Mouse (Mus musculus): ENCODE measurements at regions not wholly inside any gene's neighbourhood (a gene's known extent, or its start where the extent isn't known, plus 50 kb on each side); places are given as distances from the start of the nearest gene placed in this dataset.

DNA sequence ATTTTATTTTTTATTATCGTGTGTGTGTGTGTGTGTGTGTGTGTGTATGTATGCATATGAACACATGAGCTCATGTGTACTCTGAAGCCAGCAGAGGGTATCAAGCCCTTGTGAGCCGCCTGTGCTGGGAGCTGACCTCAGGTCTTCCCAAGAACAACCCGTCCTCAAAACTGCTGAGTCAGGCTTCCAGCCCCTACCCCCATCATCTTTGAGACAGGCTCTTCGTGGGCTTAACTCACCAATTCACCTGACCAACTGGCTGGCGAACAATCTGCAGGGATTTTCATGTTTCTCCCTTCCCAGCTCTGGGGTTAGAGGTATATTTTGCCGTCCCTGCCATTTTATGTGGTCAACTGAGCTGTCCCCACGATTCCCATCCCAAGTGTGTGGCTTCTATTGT lies 107.7 kb upstream of the Ubr2 start:
- H3K36me3 ChIP-seq (ENCODE audit: control insufficient read depth, insufficient read depth, low read length) = no peaks in the 10 kb centered on the region
- H3K9me3 ChIP-seq (replicated peaks; ENCODE audit: control insufficient read depth, low read length) = no peaks in the 10 kb centered on the region
- no peaks in the 10 kb centered on the region for H3K4me1 ChIP-seq (ENCODE audit: control insufficient read depth, insufficient read depth, low read length)
- no peak for ATAC-seq (ENCODE audit: insufficient read depth, low FRiP score)
- H3K27ac ChIP-seq (ENCODE audit: low read length) = no peak overlapping the region
- 79% methylated on average over 7 of the region's 7 CpGs for WGBS
- H3K9ac ChIP-seq (ENCODE audit: low read length) = no peak overlapping the region
- H3K27me3 ChIP-seq (ENCODE audit: control insufficient read depth, insufficient read depth, low read length) = no peaks in the 10 kb centered on the region
- H3K4me3 ChIP-seq (replicated peaks; ENCODE audit: low read length) = no peak overlapping the region
- no peak overlapping the region for H3K4me2 ChIP-seq (ENCODE audit: low read depth, low read length)

DNA sequence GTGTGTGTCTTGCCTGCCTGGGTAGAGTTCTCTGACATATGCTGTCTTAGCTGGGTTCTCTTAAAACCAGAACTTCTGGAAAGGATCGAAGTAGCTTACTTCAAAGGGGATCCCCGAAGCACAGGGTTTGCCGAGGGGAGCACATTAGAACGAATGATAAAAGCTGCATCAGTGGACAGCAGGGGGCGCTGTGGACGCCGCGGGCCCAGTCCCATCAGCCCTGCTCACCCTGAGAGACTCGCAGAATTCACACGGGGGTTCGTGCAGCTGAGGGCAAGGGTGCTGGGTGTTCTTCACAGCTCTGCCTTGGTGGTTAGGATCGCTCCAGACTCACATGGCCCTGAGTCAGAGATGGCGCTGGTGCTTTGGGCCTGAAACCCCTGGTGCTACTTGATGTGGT lies 105.4 kb upstream of the Ubr2 start:
- 53% methylated on average over 13 of the region's 13 CpGs for WGBS
- H3K36me3 ChIP-seq (ENCODE audit: control insufficient read depth, insufficient read depth, low read length) = no peaks in the 10 kb centered on the region
- H3K4me3 ChIP-seq (replicated peaks; ENCODE audit: low read length) = no peak overlapping the region
- H3K9me3 ChIP-seq (replicated peaks; ENCODE audit: control insufficient read depth, low read length) = no peaks in the 10 kb centered on the region
- H3K4me1 ChIP-seq (ENCODE audit: control insufficient read depth, insufficient read depth, low read length) = no peaks in the 10 kb centered on the region
- no peak overlapping the region for H3K9ac ChIP-seq (ENCODE audit: low read length)
- H3K4me2 ChIP-seq (ENCODE audit: low read depth, low read length) = no peak overlapping the region
- no peak for ATAC-seq (ENCODE audit: insufficient read depth, low FRiP score)
- no peaks in the 10 kb centered on the region for H3K27me3 ChIP-seq (ENCODE audit: control insufficient read depth, insufficient read depth, low read length)
- H3K27ac ChIP-seq (ENCODE audit: low read length) = no peak overlapping the region

DNA sequence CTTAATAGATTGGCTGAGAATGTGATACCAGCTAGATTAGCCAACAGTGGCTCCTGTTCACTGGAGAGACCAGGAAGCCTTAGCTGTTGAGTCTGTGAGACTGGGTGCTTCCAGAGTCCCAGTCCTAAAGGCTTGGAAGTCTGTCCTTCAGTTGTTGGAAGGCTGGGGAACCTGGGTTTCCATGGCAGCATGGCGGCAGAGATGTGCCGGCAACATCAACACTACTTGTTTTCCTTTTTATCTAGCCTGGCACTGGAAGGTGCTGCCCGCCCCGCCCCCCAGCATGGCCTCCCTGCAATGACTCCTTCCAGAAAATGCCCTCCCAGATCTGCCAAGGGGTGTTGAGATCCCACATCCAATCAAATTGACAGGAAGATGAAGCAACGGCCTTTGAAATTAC lies 104.8 kb upstream of the Ubr2 start:
- Histone ChIP-seq H3K9ac (ENCODE audit: low read length) (no peak overlapping the region), H3K4me3 (replicated peaks; ENCODE audit: low read length) (no peak overlapping the region), H3K27me3 (ENCODE audit: control insufficient read depth, insufficient read depth, low read length) (no peaks in the 10 kb centered on the region), H3K4me2 (ENCODE audit: low read depth, low read length) (no peak overlapping the region), H3K9me3 (replicated peaks; ENCODE audit: control insufficient read depth, low read length) (no peaks in the 10 kb centered on the region), H3K36me3 (ENCODE audit: control insufficient read depth, insufficient read depth, low read length) (no peaks in the 10 kb centered on the region), H3K4me1 (ENCODE audit: control insufficient read depth, insufficient read depth, low read length) (no peaks in the 10 kb centered on the region), H3K27ac (ENCODE audit: low read length) (no peak overlapping the region)
- no peak for ATAC-seq (ENCODE audit: insufficient read depth, low FRiP score)
- WGBS = 79% methylated on average over 5 of the region's 5 CpGs

DNA sequence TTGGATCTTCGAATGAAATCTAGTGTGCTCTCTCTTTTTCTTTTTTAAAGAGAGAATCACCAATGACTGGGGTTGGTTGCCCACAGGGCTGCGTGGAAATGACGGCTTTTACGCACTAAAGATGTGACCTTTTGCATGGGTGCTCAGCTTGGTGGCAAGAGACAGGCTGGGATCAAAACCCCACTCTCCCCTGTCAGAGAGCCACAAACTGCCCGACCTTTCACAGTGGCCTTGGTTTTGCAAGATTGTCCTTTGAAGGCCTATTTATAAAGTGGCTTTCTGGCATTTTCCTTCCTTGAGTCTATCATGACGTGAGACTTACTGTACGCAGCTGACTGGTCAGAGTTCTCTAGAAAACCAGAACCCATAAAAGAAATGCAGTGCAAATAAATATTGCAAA lies 104.4 kb upstream of the Ubr2 start:
- WGBS = 74% methylated on average over 7 of the region's 7 CpGs
- H3K4me3 ChIP-seq (replicated peaks; ENCODE audit: low read length) = no peak overlapping the region
- H3K4me2 ChIP-seq (ENCODE audit: low read depth, low read length) = no peak overlapping the region
- no peaks in the 10 kb centered on the region for H3K4me1 ChIP-seq (ENCODE audit: control insufficient read depth, insufficient read depth, low read length)
- no peaks in the 10 kb centered on the region for H3K36me3 ChIP-seq (ENCODE audit: control insufficient read depth, insufficient read depth, low read length)
- ATAC-seq (ENCODE audit: insufficient read depth, low FRiP score) = no peak
- no peak overlapping the region for H3K27ac ChIP-seq (ENCODE audit: low read length)
- H3K9ac ChIP-seq (ENCODE audit: low read length) = no peak overlapping the region
- H3K9me3 ChIP-seq (replicated peaks; ENCODE audit: control insufficient read depth, low read length) = no peaks in the 10 kb centered on the region
- H3K27me3 ChIP-seq (ENCODE audit: control insufficient read depth, insufficient read depth, low read length) = no peaks in the 10 kb centered on the region

DNA sequence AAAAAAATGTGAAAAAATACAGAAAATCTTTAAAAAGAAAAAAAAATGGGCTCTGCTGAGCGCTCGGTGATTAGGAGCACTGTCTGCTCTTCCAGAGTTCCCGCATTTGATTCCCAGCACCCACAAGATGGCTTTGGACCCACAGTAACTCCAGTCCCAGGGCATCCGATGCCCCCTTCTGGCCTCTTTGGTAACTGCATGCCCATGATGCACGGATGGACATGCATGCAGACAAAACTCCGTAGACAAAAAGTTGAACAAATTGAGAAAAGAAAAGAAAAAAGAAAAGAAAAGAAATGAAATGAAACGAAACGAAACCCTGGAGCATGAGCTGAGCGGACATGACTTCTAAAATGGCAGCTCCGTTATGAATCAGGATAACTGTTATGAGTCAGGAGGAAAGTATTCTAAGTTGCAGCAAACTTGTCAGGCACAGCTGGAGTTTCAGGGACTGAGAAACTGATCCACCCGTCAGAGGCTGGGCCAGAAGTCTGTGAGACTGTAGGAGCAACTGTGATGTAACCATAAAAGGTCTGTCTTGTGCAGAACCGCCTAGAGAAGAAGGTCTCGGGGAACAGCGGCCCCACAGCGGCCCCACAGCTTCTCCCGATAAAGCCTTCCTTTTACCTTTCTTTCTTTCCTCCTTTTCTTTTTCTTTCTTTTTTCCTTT lies 102.3 kb upstream of the Ubr2 start:
- Histone ChIP-seq H3K27me3 (ENCODE audit: control insufficient read depth, insufficient read depth, low read length) (no peaks in the 10 kb centered on the region), H3K4me1 (ENCODE audit: control insufficient read depth, insufficient read depth, low read length) (no peaks in the 10 kb centered on the region), H3K9me3 (replicated peaks; ENCODE audit: control insufficient read depth, low read length) (no peaks in the 10 kb centered on the region), H3K27ac (ENCODE audit: low read length) (peak overlapping the region; percentile 62; the same call in 1 of the 2 replicates), H3K4me2 (ENCODE audit: low read depth, low read length) (no peak overlapping the region), H3K9ac (ENCODE audit: low read length) (no peak overlapping the region), H3K36me3 (ENCODE audit: control insufficient read depth, insufficient read depth, low read length) (no peaks in the 10 kb centered on the region), H3K4me3 (replicated peaks; ENCODE audit: low read length) (no peak overlapping the region)
- WGBS = 75% methylated on average over 16 of the region's 16 CpGs
- peak; percentile 71; the same call in 1 of the 2 replicates for ATAC-seq (ENCODE audit: insufficient read depth, low FRiP score)

DNA sequence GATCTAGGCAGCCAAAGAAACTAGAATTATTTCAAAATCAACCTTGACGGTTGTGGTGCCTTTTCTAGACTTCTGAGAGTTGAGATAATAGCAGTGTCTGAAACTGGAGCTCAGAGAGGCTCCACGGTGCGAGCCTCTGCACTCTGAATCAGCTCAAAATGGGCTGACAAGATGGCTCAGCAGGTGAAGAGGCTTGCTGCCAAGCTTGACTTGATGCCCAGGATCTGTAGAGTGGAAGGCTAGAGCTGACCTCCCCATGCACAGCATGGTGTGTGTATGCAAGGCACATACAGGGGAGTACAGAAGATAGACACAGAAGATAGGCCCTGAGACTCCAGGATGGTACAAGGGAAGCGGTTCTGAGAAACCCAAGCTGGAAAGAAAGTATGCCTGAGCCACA lies 100.5 kb upstream of the Ubr2 start:
- Histone ChIP-seq H3K4me1 (ENCODE audit: control insufficient read depth, insufficient read depth, low read length) (no peaks in the 10 kb centered on the region), H3K4me2 (ENCODE audit: low read depth, low read length) (no peak overlapping the region), H3K9ac (ENCODE audit: low read length) (no peak overlapping the region), H3K9me3 (replicated peaks; ENCODE audit: control insufficient read depth, low read length) (no peaks in the 10 kb centered on the region), H3K36me3 (ENCODE audit: control insufficient read depth, insufficient read depth, low read length) (no peaks in the 10 kb centered on the region), H3K4me3 (replicated peaks; ENCODE audit: low read length) (no peak overlapping the region), H3K27me3 (ENCODE audit: control insufficient read depth, insufficient read depth, low read length) (no peaks in the 10 kb centered on the region), H3K27ac (ENCODE audit: low read length) (no peak overlapping the region)
- no peak for ATAC-seq (ENCODE audit: insufficient read depth, low FRiP score)
- 87% methylated on average over 4 of the region's 4 CpGs for WGBS

DNA sequence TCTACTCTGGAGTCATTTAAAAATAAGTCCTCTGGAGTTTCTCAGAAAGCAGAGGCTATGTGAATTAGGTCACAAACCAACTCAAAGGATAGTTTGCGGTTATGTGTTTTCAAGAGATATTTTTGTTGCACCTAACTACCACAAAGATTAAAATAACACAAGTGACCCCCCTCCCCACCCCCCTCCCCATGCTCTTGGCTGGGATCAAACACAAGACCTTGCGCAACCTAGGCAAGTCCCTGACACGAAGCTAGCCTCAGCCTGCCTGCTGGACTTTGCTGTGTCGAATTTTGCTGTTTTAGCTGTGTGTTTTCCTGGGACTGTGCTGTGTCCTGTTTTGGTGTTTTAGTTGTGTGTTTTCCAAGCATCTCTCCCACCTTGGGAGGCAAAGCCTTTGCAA lies 94.0 kb upstream of the Ubr2 start:
- Histone ChIP-seq H3K4me1 (ENCODE audit: control insufficient read depth, insufficient read depth, low read length) (no peaks in the 10 kb centered on the region), H3K36me3 (ENCODE audit: control insufficient read depth, insufficient read depth, low read length) (no peaks in the 10 kb centered on the region), H3K4me2 (ENCODE audit: low read depth, low read length) (no peak overlapping the region), H3K27ac (ENCODE audit: low read length) (no peak overlapping the region), H3K4me3 (replicated peaks; ENCODE audit: low read length) (no peak overlapping the region), H3K9me3 (replicated peaks; ENCODE audit: control insufficient read depth, low read length) (no peaks in the 10 kb centered on the region), H3K9ac (ENCODE audit: low read length) (no peak overlapping the region), H3K27me3 (ENCODE audit: control insufficient read depth, insufficient read depth, low read length) (no peaks in the 10 kb centered on the region)
- WGBS = 81% methylated on average over 4 of the region's 4 CpGs
- ATAC-seq (ENCODE audit: insufficient read depth, low FRiP score) = no peak

DNA sequence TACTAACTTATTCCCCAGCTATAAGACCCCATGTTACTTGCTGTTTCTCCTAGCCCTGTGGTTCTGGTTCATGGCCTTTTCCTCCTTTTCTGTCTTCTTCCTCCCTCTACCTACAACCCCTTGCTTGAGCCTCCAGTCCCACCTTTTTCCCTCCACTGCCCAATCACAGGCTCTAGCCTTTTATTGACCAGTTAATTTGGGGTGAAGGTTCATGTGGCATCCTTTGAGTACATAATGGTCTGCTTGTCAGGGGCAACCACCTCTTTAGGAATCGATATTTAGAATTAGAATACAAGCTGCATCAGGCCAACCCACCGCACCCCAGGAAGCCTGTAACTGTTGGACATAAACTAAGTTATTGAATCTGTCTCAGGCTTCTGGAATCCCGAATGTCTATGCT lies 84.8 kb upstream of the Ubr2 start:
- Histone ChIP-seq H3K36me3 (ENCODE audit: control insufficient read depth, insufficient read depth, low read length) (no peaks in the 10 kb centered on the region), H3K27ac (ENCODE audit: low read length) (no peak overlapping the region), H3K4me1 (ENCODE audit: control insufficient read depth, insufficient read depth, low read length) (no peaks in the 10 kb centered on the region), H3K4me2 (ENCODE audit: low read depth, low read length) (no peak overlapping the region), H3K4me3 (replicated peaks; ENCODE audit: low read length) (no peak overlapping the region), H3K9ac (ENCODE audit: low read length) (no peak overlapping the region), H3K9me3 (replicated peaks; ENCODE audit: control insufficient read depth, low read length) (no peaks in the 10 kb centered on the region; the same call in 1 of the 2 replicates), H3K27me3 (ENCODE audit: control insufficient read depth, insufficient read depth, low read length) (no peaks in the 10 kb centered on the region)
- 73% methylated on average over 3 of the region's 3 CpGs for WGBS
- ATAC-seq (ENCODE audit: insufficient read depth, low FRiP score) = no peak

DNA sequence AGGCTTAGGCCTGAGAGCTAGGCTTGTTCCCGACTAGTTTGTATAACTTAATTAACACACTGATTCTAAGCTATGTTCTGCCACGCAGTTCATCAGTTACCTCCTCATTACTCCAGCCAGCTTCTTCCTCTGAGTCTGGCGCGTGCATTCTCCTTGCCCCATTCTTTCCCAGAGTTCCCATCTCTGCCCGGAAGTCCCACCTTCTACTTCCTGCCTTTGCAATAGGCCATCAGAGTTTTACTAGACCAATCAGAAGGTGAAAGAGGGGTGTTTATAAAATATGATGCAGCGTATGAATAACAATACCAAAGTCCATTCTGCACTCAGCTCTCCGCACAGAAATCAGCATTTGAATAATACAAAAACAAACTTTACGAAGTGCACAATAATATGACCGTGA lies 81.7 kb upstream of the Ubr2 start:
- no peak overlapping the region for H3K9ac ChIP-seq (ENCODE audit: low read length)
- WGBS = 93% methylated on average over 9 of the region's 9 CpGs
- H3K4me3 ChIP-seq (replicated peaks; ENCODE audit: low read length) = no peak overlapping the region
- no peak overlapping the region for H3K27ac ChIP-seq (ENCODE audit: low read length)
- no peaks in the 10 kb centered on the region for H3K4me1 ChIP-seq (ENCODE audit: control insufficient read depth, insufficient read depth, low read length)
- H3K27me3 ChIP-seq (ENCODE audit: control insufficient read depth, insufficient read depth, low read length) = no peaks in the 10 kb centered on the region
- no peaks in the 10 kb centered on the region for H3K36me3 ChIP-seq (ENCODE audit: control insufficient read depth, insufficient read depth, low read length)
- ATAC-seq (ENCODE audit: insufficient read depth, low FRiP score) = no peak
- no peak overlapping the region for H3K4me2 ChIP-seq (ENCODE audit: low read depth, low read length)
- peaks cover 7% of the 10 kb centered on the region; the same call in 1 of the 2 replicates for H3K9me3 ChIP-seq (replicated peaks; ENCODE audit: control insufficient read depth, low read length)

Measured in stomach, embryonic 16.5 days (tissue).